Mouse (Mus musculus): ENCODE data around the gene Bbc3.

GRCm38 (mm10) chr7:16308555-16309317 is 543 bp downstream of the Bbc3 start:
- TF ChIP-seq USF1 (IDR thresholded peaks at IDR 0.05; ENCODE audit: low read depth, low read length) (no peak), CHD1 (IDR thresholded peaks at IDR 0.05; ENCODE audit: low read depth, low read length) (no peak), CTCF (IDR thresholded peaks at IDR 0.05 in 2 of 3, conservative IDR thresholded peaks at IDR 0.05 in 1 of 3; ENCODE audit: control insufficient read depth in 1 of 3, insufficient read depth in 1 of 3, low read depth in 2 of 3, low read length in 3 of 3, poor library complexity in 1 of 3, severe bottlenecking in 1 of 3) (no peak), EP300 (IDR thresholded peaks at IDR 0.05; ENCODE audit: low read depth in 1 of 2, low read length in 2 of 2) (no peak), MAZ (IDR thresholded peaks at IDR 0.05; ENCODE audit: low read depth, low read length) (no peak), ELF1 (IDR thresholded peaks at IDR 0.05; ENCODE audit: low read depth, low read length) (no peak), MAFK (IDR thresholded peaks at IDR 0.05; ENCODE audit: borderline replicate concordance, low read depth, low read length) (no peak), TAL1 (IDR thresholded peaks at IDR 0.05; ENCODE audit: low read length) (no peak), POLR2A (IDR thresholded peaks at IDR 0.05; ENCODE audit: control insufficient read depth in 1 of 2, insufficient read depth in 1 of 2, low read depth in 1 of 2, low read length in 2 of 2, poor library complexity in 1 of 2) (no peak), MAX (IDR thresholded peaks at IDR 0.05; ENCODE audit: low read length) (no peak), E2F4 (IDR thresholded peaks at IDR 0.05; ENCODE audit: borderline replicate concordance, low read depth, low read length) (no peak), MXI1 (IDR thresholded peaks at IDR 0.05; ENCODE audit: low read depth, low read length) (no peak), JUND (IDR thresholded peaks at IDR 0.05; ENCODE audit: low read depth, low read length) (no peak)
